8 mouse cellular contexts compared by ENCODE assay signal in genomic region chr6:127151565-127152105, GRCm38 (mm10). TPM values are rescaled to one million over a fixed set of nuclear protein-coding genes. Genes with fewer than 3 reads are reported as not detected.
A peak's percentile ranks its signal among the peaks of the same experiment; 100 is the strongest.
DNase-seq lines count a peak whose midpoint lies in the region; ATAC-seq and TF ChIP-seq lines count a peak whose summit lies in the region.

No protein-coding gene starts in this region.

- peak overlapping the region; percentile 77 for H3K4me3 ChIP-seq in heart, postnatal 0 days (ENCODE audit: low read depth, low read length)

- peak; percentile 50 to 51 for DNase-seq in lung, adult 18-20 months
- no peak for DNase-seq in lung, postnatal 25 days (ENCODE audit: low spot score)
- peak; percentile 81 for DNase-seq in embryo, embryonic 11 days
- peak; percentile 23 for DNase-seq in heart, postnatal 0 days (ENCODE audit: low spot score)
- DNase-seq in kidney, postnatal 36 days, result peak; percentile 35 to 59
- peak; percentile 64 for DNase-seq in mesoderm, embryonic 11.5 days (ENCODE audit: low read depth, low spot score)
- peak; percentile 47 to 57 for DNase-seq in spleen, adult 18-20 months
- DNase-seq in urinary bladder, postnatal 10 days (ENCODE audit: low spot score), result no peak

- H3K27me3 ChIP-seq in heart, postnatal 0 days (ENCODE audit: control insufficient read depth, insufficient read depth, low read length), result 0 out of 2 replicates have a peak, but pooled peaks cover 3% of the 10 kb centered on the region

- TF ChIP-seq CTCF in heart, postnatal 0 days (IDR thresholded peaks at IDR 0.05; ENCODE audit: low read depth), result no peak

- H3K4me1 ChIP-seq in heart, postnatal 0 days (ENCODE audit: control insufficient read depth, insufficient read depth), result peaks cover 32% of the 10 kb centered on the region

- WGBS in heart, postnatal 0 days, result under 1% methylated on average over 29 of the region's 29 CpGs

- peak overlapping the region; percentile 40 for H3K9ac ChIP-seq in heart, postnatal 0 days (replicated peaks; ENCODE audit: low read depth, low read length)

- ATAC-seq in heart, postnatal 0 days (ENCODE audit: insufficient read depth, low read depth), result no peak

- TF ChIP-seq EP300 in heart, postnatal 0 days (IDR thresholded peaks at IDR 0.05; ENCODE audit: low read depth), result no peak

- no peaks in the 10 kb centered on the region for H3K9me3 ChIP-seq in heart, postnatal 0 days (replicated peaks; ENCODE audit: control insufficient read depth, low read length)

- H3K27ac ChIP-seq in heart, postnatal 0 days (ENCODE audit: low read depth), result peak overlapping the region; percentile 84

- H3K36me3 ChIP-seq in heart, postnatal 0 days (replicated peaks; ENCODE audit: control insufficient read depth, insufficient read depth, low read length), result no peaks in the 10 kb centered on the region

- H3K4me2 ChIP-seq in heart, postnatal 0 days (ENCODE audit: low read depth, low read length), result peak overlapping the region; percentile 95

RNA-seq across cellular contexts. Expression of gene Ccnd2, which starts 0.4 kb away (rescaled TPM):
- total RNA-seq in heart, postnatal 0 days (2014; rRNA removed; ENCODE audit: low replicate concordance), result 31.1 and 34.5 TPM in 2 replicates
- 383 and 392 TPM in 2 replicates for polyA plus RNA-seq in heart, postnatal 0 days (2015; fragmentation: Nextera tagmentation; extraction: Ambion mirVana)

RNA-seq across cellular contexts. Expression of gene Tigar, which starts 42.3 kb away (rescaled TPM):
- 9.0 and 21.1 TPM in 2 replicates for total RNA-seq in heart, postnatal 0 days (2014; rRNA removed; ENCODE audit: low replicate concordance)
- polyA plus RNA-seq in heart, postnatal 0 days (2015; fragmentation: Nextera tagmentation; extraction: Ambion mirVana), result 14.4 and 15.6 TPM in 2 replicates

Comparison
In these comparisons a context has a peak if more than half of its experiments do, and no peak if none do; other contexts are left out.
1. DNase-seq: peak in lung, adult 18-20 months (2 of 2), embryo, embryonic 11 days (single experiment), heart, postnatal 0 days (single experiment), kidney, postnatal 36 days (2 of 2), mesoderm, embryonic 11.5 days (single experiment) and spleen, adult 18-20 months (2 of 2); none in lung, postnatal 25 days (single experiment) and urinary bladder, postnatal 10 days (single experiment).